Mouse (Mus musculus): ENCODE measurements around the gene Nell1. TPM values are rescaled to one million over a fixed set of nuclear protein-coding genes. Genes with fewer than 3 reads are reported as not detected.

Nell1 gene
- total RNA-seq, 2 experiments from 2014 or later, result not detected

GRCm38 (mm10) chr7:50228273-50228672 lies 253.6 kb downstream of the Nell1 start:
- no peak for DNase-seq
- intact Hi-C loops (cut with DNase I), result no loop called here

GRCm38 (mm10) chr7:50241213-50241612 lies 266.5 kb downstream of the Nell1 start:
- DNase-seq, result no peak
- intact Hi-C loops (cut with DNase I), result no loop called here

GRCm38 (mm10) chr7:50241634-50242273 lies 267.1 kb downstream of the Nell1 start:
- DNase-seq, result no peak
- intact Hi-C loops (cut with DNase I), result no loop called here

- DNase-seq, result no peak
- intact Hi-C loops (cut with DNase I), result no loop called here
Measured at GRCm38 (mm10) chr7:50253166-50253565, 278.5 kb downstream of the Nell1 start.

GRCm38 (mm10) chr7:50260016-50260415 lies 285.4 kb downstream of the Nell1 start:
- intact Hi-C loops (cut with DNase I), result no loop called here

GRCm38 (mm10) chr7:50295508-50295907 lies 320.8 kb downstream of the Nell1 start:
- intact Hi-C loops (cut with DNase I), result no loop called here
- no peak for DNase-seq

More at GRCm38 (mm10) chr7:50260016-50260415, 285.4 kb downstream of the Nell1 start:
- DNase-seq, result no peak

- no peak for DNase-seq
- intact Hi-C loops (cut with DNase I), result no loop called here
Measured at GRCm38 (mm10) chr7:50338226-50338625, 363.6 kb downstream of the Nell1 start.

- DNase-seq, result no peak
- intact Hi-C loops (cut with DNase I), result no loop called here
Measured at GRCm38 (mm10) chr7:50338757-50339156, 364.1 kb downstream of the Nell1 start.

GRCm38 (mm10) chr7:50351564-50351963 lies 376.9 kb downstream of the Nell1 start:
- DNase-seq, result no peak

GRCm38 (mm10) chr7:50357213-50357612 lies 382.5 kb downstream of the Nell1 start:
- intact Hi-C loops (cut with DNase I), result no loop called here
- DNase-seq, result no peak

More at GRCm38 (mm10) chr7:50351564-50351963, 376.9 kb downstream of the Nell1 start:
- intact Hi-C loops (cut with DNase I), result no loop called here

GRCm38 (mm10) chr7:50362039-50362438 lies 387.4 kb downstream of the Nell1 start:
- intact Hi-C loops (cut with DNase I), result no loop called here
- DNase-seq, result no peak

GRCm38 (mm10) chr7:50374876-50375275 lies 400.2 kb downstream of the Nell1 start:
- intact Hi-C loops (cut with DNase I), result no loop called here
- DNase-seq, result no peak

GRCm38 (mm10) chr7:50410421-50410820 lies 435.8 kb downstream of the Nell1 start:
- intact Hi-C loops (cut with DNase I), result no loop called here
- no peak for DNase-seq

- DNase-seq, result no peak
- intact Hi-C loops (cut with DNase I), result no loop called here
Measured at GRCm38 (mm10) chr7:50419976-50420375, 445.3 kb downstream of the Nell1 start.

GRCm38 (mm10) chr7:50422422-50423195 lies 447.9 kb downstream of the Nell1 start:
- intact Hi-C loops (cut with DNase I), result no loop called here
- no peak for DNase-seq

GRCm38 (mm10) chr7:50429725-50430124 lies 455.1 kb downstream of the Nell1 start:
- intact Hi-C loops (cut with DNase I), result no loop called here
- no peak for DNase-seq

GRCm38 (mm10) chr7:50441237-50441636 lies 466.6 kb downstream of the Nell1 start:
- no peak for DNase-seq
- intact Hi-C loops (cut with DNase I), result no loop called here

- intact Hi-C loops (cut with DNase I), result no loop called here
- no peak for DNase-seq
Measured at GRCm38 (mm10) chr7:50447316-50447715, 472.7 kb downstream of the Nell1 start.

GRCm38 (mm10) chr7:50467742-50468141 lies 493.1 kb downstream of the Nell1 start:
- no peak for DNase-seq
- intact Hi-C loops (cut with DNase I), result no loop called here

- intact Hi-C loops (cut with DNase I), result no loop called here
- DNase-seq, result no peak
Measured at GRCm38 (mm10) chr7:50470555-50470954, 495.9 kb downstream of the Nell1 start.

- intact Hi-C loops (cut with DNase I), result no loop called here
- DNase-seq, result no peak
Measured at GRCm38 (mm10) chr7:50482011-50482410, 507.3 kb downstream of the Nell1 start.

GRCm38 (mm10) chr7:50485304-50485703 lies 510.6 kb downstream of the Nell1 start:
- intact Hi-C loops (cut with DNase I), result no loop called here
- no peak for DNase-seq

Data from gastrocnemius, postnatal 36 days (tissue).